Mouse (Mus musculus): ENCODE results near the gene Fsip1. TPM values are rescaled to one million over a fixed set of nuclear protein-coding genes. Genes with fewer than 3 reads are reported as not detected.

Fsip1 gene
- polyA plus RNA-seq, 1 experiment from 2014 or later = 0.96 TPM

DNA sequence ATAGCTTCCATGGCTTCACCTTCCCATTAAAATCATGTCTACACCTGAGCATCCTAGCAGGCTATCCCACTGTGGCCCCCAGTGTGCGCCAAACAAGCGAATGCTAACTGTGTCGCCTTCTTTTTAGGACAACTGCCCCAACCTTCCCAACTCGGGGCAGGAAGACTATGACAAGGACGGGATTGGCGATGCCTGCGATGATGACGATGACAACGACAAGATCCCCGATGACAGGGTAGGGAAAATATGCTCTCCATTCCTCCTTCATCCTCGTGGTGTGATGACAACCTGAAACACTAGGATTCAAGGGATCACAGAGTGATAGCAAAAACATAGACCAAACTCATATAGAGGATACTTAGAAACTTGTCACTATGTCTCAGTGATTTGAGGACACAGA, 136.7 kb downstream of the Fsip1 start:
- Histone ChIP-seq H3K27ac (no peak overlapping the region), H3K9me3 (replicated peaks; ENCODE audit: low read length) (no peaks in the 10 kb centered on the region), H3K4me1 (replicated peaks; ENCODE audit: insufficient read depth, low read length) (peaks cover 9% of the 10 kb centered on the region; the same call in 1 of the 2 replicates), H3K36me3 (ENCODE audit: insufficient read depth, low read length) (peaks cover 77% of the 10 kb centered on the region), H3K9ac (ENCODE audit: low read depth, low read length) (no peak overlapping the region), H3K4me3 (replicated peaks; ENCODE audit: low read depth, low read length) (no peak overlapping the region), H3K27me3 (ENCODE audit: insufficient read depth, low read length) (no peaks in the 10 kb centered on the region), H3K4me2 (ENCODE audit: low read length) (no peak overlapping the region)
- DNase-seq (ENCODE audit: low spot score) (no peak), ATAC-seq (replicated peaks; ENCODE audit: low FRiP score, low read depth) (no peak)
- WGBS = 93% methylated on average over 11 of the region's 11 CpGs
- no peak for TF ChIP-seq CTCF (IDR thresholded peaks at IDR 0.05; ENCODE audit: low read depth)

DNA sequence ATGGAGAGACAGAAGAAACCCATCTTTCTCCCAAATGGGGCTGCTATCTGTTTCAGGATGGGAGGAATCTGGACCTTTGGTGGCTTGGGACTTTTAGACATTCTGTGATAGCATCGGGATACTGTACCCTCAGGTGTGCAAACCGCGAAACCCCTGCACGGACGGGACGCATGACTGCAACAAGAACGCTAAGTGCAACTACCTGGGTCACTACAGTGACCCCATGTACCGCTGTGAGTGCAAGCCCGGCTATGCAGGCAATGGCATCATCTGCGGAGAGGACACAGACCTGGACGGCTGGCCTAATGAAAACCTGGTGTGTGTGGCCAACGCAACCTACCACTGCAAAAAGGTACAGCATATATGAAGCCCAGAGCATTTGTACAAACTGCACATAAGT, 137.1 kb downstream of the Fsip1 start:
- Histone ChIP-seq H3K27ac (no peak overlapping the region), H3K9me3 (replicated peaks; ENCODE audit: low read length) (no peaks in the 10 kb centered on the region), H3K36me3 (ENCODE audit: insufficient read depth, low read length) (peaks cover 77% of the 10 kb centered on the region), H3K4me3 (replicated peaks; ENCODE audit: low read depth, low read length) (no peak overlapping the region), H3K4me1 (replicated peaks; ENCODE audit: insufficient read depth, low read length) (peaks cover 5% of the 10 kb centered on the region; the same call in 1 of the 2 replicates), H3K9ac (ENCODE audit: low read depth, low read length) (no peak overlapping the region), H3K27me3 (ENCODE audit: insufficient read depth, low read length) (no peaks in the 10 kb centered on the region), H3K4me2 (ENCODE audit: low read length) (no peak overlapping the region)
- no peak for TF ChIP-seq CTCF (IDR thresholded peaks at IDR 0.05; ENCODE audit: low read depth)
- DNase-seq (ENCODE audit: low spot score) (no peak), ATAC-seq (replicated peaks; ENCODE audit: low FRiP score, low read depth) (no peak)
- WGBS = 95% methylated on average over 12 of the region's 12 CpGs

DNA sequence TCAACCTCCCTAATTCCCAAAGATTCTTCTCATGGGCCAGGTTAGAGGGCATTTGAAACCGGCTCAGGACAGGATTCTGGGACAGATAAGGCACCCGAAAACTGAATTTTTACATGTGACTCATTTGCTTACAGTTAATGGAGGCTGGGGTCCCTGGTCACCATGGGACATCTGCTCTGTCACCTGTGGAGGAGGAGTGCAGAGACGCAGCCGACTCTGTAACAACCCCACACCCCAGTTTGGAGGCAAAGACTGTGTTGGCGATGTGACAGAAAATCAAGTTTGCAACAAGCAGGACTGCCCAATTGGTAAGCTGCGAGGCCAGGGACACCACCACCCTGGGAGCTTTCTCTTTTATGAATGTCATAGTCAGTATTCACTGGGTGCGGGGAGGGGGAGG, 138.3 kb downstream of the Fsip1 start:
- no peak overlapping the region for H3K4me2 ChIP-seq (ENCODE audit: low read length)
- no peak overlapping the region for H3K27ac ChIP-seq
- peaks cover 5% of the 10 kb centered on the region; the same call in 1 of the 2 replicates for H3K4me1 ChIP-seq (replicated peaks; ENCODE audit: insufficient read depth, low read length)
- peaks cover 65% of the 10 kb centered on the region for H3K36me3 ChIP-seq (ENCODE audit: insufficient read depth, low read length)
- H3K9ac ChIP-seq (ENCODE audit: low read depth, low read length) = no peak overlapping the region
- DNase-seq (ENCODE audit: low spot score) (no peak), ATAC-seq (replicated peaks; ENCODE audit: low FRiP score, low read depth) (no peak)
- WGBS = 79% methylated on average over 7 of the region's 7 CpGs
- H3K4me3 ChIP-seq (replicated peaks; ENCODE audit: low read depth, low read length) = no peak overlapping the region
- H3K27me3 ChIP-seq (ENCODE audit: insufficient read depth, low read length) = no peaks in the 10 kb centered on the region
- no peak for TF ChIP-seq CTCF (IDR thresholded peaks at IDR 0.05; ENCODE audit: low read depth)
- H3K9me3 ChIP-seq (replicated peaks; ENCODE audit: low read length) = no peaks in the 10 kb centered on the region

DNA sequence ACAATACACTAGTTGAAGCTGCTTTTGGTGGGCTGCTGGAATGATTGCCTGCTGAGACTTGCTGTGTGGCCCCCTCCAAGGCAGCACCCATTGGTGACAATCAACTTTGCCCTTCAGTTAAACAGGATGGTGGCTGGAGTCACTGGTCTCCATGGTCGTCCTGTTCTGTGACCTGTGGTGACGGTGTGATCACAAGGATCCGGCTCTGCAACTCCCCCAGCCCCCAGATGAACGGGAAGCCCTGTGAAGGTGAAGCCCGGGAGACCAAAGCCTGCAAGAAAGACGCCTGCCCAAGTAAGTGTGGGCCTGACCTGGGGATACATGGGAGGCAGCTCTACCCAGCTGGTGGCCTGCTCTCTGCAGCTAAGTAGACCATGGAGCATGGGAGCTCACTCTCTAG, 138.7 kb downstream of the Fsip1 start:
- WGBS = 39% methylated on average over 6 of the region's 6 CpGs
- H3K27ac ChIP-seq = peak overlapping the region; percentile 42
- ATAC-seq (replicated peaks; ENCODE audit: low FRiP score, low read depth) (no peak), DNase-seq (ENCODE audit: low spot score) (no peak)
- H3K4me1 ChIP-seq (replicated peaks; ENCODE audit: insufficient read depth, low read length) = peaks cover 5% of the 10 kb centered on the region; the same call in 1 of the 2 replicates
- H3K4me3 ChIP-seq (replicated peaks; ENCODE audit: low read depth, low read length) = no peak overlapping the region
- H3K36me3 ChIP-seq (ENCODE audit: insufficient read depth, low read length) = peaks cover 60% of the 10 kb centered on the region
- no peaks in the 10 kb centered on the region for H3K9me3 ChIP-seq (replicated peaks; ENCODE audit: low read length)
- H3K27me3 ChIP-seq (ENCODE audit: insufficient read depth, low read length) = no peaks in the 10 kb centered on the region
- H3K9ac ChIP-seq (ENCODE audit: low read depth, low read length) = no peak overlapping the region
- TF ChIP-seq CTCF (IDR thresholded peaks at IDR 0.05; ENCODE audit: low read depth) = no peak
- no peak overlapping the region for H3K4me2 ChIP-seq (ENCODE audit: low read length)

DNA sequence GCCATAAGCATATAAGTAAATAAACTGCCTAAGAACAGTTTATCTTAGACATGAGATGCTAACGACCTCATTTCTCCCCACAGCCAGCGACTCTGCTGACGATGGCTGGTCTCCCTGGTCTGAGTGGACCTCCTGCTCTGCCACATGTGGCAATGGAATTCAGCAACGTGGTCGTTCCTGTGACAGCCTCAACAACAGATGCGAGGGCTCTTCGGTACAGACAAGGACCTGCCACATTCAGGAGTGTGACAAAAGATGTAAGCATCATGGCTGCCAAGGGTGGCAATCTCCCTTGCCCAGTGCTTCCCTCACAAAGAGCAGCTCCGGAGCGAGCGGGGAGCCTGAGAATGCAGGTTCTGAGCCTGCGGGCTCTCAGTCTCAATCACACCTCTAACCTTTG, 139.4 kb downstream of the Fsip1 start:
- Histone ChIP-seq H3K36me3 (ENCODE audit: insufficient read depth, low read length) (peaks cover 57% of the 10 kb centered on the region), H3K9ac (ENCODE audit: low read depth, low read length) (no peak overlapping the region), H3K9me3 (replicated peaks; ENCODE audit: low read length) (no peaks in the 10 kb centered on the region), H3K4me3 (replicated peaks; ENCODE audit: low read depth, low read length) (no peak overlapping the region), H3K27ac (no peak overlapping the region), H3K27me3 (ENCODE audit: insufficient read depth, low read length) (no peaks in the 10 kb centered on the region), H3K4me1 (replicated peaks; ENCODE audit: insufficient read depth, low read length) (peaks cover 5% of the 10 kb centered on the region; the same call in 1 of the 2 replicates), H3K4me2 (ENCODE audit: low read length) (no peak overlapping the region)
- DNase-seq (ENCODE audit: low spot score) (no peak), ATAC-seq (replicated peaks; ENCODE audit: low FRiP score, low read depth) (no peak)
- WGBS = 65% methylated on average over 11 of the region's 11 CpGs
- TF ChIP-seq CTCF (IDR thresholded peaks at IDR 0.05; ENCODE audit: low read depth) = no peak

DNA sequence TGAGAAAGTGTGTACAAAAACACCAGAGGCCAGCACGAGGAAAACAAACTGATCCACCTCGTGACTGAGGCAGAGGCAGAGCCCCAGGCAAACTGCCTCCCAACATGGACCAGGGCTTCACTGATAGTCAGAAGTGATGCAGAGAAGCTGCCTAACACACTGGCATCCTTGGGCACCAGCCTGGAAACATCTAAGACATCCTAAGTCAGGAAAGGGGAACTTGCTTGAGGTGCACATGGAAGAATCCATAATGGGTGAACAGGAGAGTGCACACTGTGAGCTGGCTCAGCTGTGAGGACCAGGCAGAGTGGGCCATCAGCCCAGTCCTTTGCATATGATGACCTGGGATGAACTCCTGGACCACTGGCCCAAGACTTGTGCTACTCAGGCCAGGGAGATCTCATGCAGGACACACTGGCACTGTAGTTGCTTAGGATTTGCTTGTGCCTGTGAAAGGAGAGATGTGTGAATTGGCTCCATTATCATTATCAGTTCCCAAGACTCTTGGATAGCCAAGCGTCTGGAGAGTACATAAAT, 139.9 kb downstream of the Fsip1 start:
- H3K4me2 ChIP-seq (ENCODE audit: low read length) = no peak overlapping the region
- no peak overlapping the region for H3K9ac ChIP-seq (ENCODE audit: low read depth, low read length)
- H3K36me3 ChIP-seq (ENCODE audit: insufficient read depth, low read length) = peaks cover 51% of the 10 kb centered on the region

DNA sequence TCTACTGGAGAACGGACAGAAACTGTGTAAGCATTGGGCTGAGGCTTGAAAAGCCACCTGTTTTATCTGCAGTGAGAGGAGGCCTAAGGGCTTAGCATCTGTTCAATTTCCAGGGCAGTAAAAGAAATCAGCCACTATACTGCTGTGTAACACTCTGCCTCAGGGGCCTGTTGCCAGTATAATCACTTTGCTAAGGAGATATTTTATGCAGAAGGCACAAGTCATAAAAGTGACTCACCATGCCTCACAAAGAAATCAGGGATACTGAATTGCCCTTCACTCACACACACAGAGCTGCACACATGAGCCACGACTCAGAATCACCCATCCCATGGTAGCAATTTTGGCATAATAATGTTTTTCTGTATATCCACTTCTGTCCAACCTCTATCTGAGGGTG, 140.6 kb downstream of the Fsip1 start:
- Histone ChIP-seq H3K9me3 (replicated peaks; ENCODE audit: low read length) (no peaks in the 10 kb centered on the region), H3K4me1 (replicated peaks; ENCODE audit: insufficient read depth, low read length) (peaks cover 5% of the 10 kb centered on the region; the same call in 1 of the 2 replicates), H3K36me3 (ENCODE audit: insufficient read depth, low read length) (peaks cover 45% of the 10 kb centered on the region), H3K4me2 (ENCODE audit: low read length) (no peak overlapping the region), H3K9ac (ENCODE audit: low read depth, low read length) (no peak overlapping the region), H3K27me3 (ENCODE audit: insufficient read depth, low read length) (no peaks in the 10 kb centered on the region), H3K4me3 (replicated peaks; ENCODE audit: low read depth, low read length) (no peak overlapping the region), H3K27ac (no peak overlapping the region)
- WGBS = 64% methylated on average over 2 of the region's 2 CpGs
- no peak for ATAC-seq (replicated peaks; ENCODE audit: low FRiP score, low read depth)
- DNase-seq (ENCODE audit: low spot score) = no peak
- no peak for TF ChIP-seq CTCF (IDR thresholded peaks at IDR 0.05; ENCODE audit: low read depth)

More for the DNA sequence above, 139.9 kb downstream of the Fsip1 start:
- H3K4me1 ChIP-seq (replicated peaks; ENCODE audit: insufficient read depth, low read length) = peaks cover 5% of the 10 kb centered on the region; the same call in 1 of the 2 replicates
- 75% methylated on average over 3 of the region's 3 CpGs for WGBS
- no peaks in the 10 kb centered on the region for H3K27me3 ChIP-seq (ENCODE audit: insufficient read depth, low read length)
- no peaks in the 10 kb centered on the region for H3K9me3 ChIP-seq (replicated peaks; ENCODE audit: low read length)
- no peak for ATAC-seq (replicated peaks; ENCODE audit: low FRiP score, low read depth)
- H3K4me3 ChIP-seq (replicated peaks; ENCODE audit: low read depth, low read length) = no peak overlapping the region
- TF ChIP-seq CTCF (IDR thresholded peaks at IDR 0.05; ENCODE audit: low read depth) = no peak
- no peak overlapping the region for H3K27ac ChIP-seq
- DNase-seq (ENCODE audit: low spot score) = no peak
